Mouse (Mus musculus) midbrain, embryonic 16.5 days (tissue): ENCODE data around the gene Fbxo9. TPM values are rescaled to one million over a fixed set of nuclear protein-coding genes. Genes with fewer than 3 reads are reported as not detected.

Source experiments
- ATAC-seq: fragments of 200-750 bp; cut with Nextera tagmentation; 2 replicates; pipeline ENCODE4 v1.8.0; 2017; ENCODE audit warnings: moderate TSS enrichment
- H3K27ac ChIP-seq: fragments of 300-500 bp; sonication (generic); 2 replicates; pipeline ENCODE4 v1.5.1; 2014; ENCODE audit warnings: mild to moderate bottlenecking, low read length, mixed read lengths
- H3K27me3 ChIP-seq: fragments of 300-500 bp; sonication (generic); 2 replicates; pipeline ENCODE4 v1.6.1; 2014; ENCODE audit warnings: low read depth, low read length, mixed read lengths; ENCODE audit not compliant: control insufficient read depth, insufficient read depth
- H3K36me3 ChIP-seq: fragments of 300-500 bp; sonication (generic); 2 replicates; pipeline ENCODE4 v1.6.1; 2014; ENCODE audit warnings: mild to moderate bottlenecking, low read length, moderate library complexity, mixed read lengths; ENCODE audit not compliant: control insufficient read depth, insufficient read depth
- H3K4me1 ChIP-seq: fragments of 300-500 bp; sonication (generic); 2 replicates; pipeline ENCODE4 v1.6.1; 2014; ENCODE audit warnings: mild to moderate bottlenecking, low read length, mixed read lengths; ENCODE audit not compliant: control insufficient read depth, insufficient read depth
- H3K4me2 ChIP-seq: fragments of 300-500 bp; sonication (generic); 2 replicates; pipeline ENCODE4 v1.6.1; 2014; ENCODE audit warnings: mild to moderate bottlenecking, low read length, mixed read lengths
- H3K4me3 ChIP-seq: fragments of 300-500 bp; sonication (generic); 2 replicates; pipeline ENCODE4 v1.5.1; 2014; ENCODE audit warnings: low read depth, mild to moderate bottlenecking, low read length, moderate library complexity, mixed read lengths
- H3K9ac ChIP-seq: fragments of 300-500 bp; sonication (generic); 2 replicates; pipeline ENCODE4 v1.6.1; 2014; ENCODE audit warnings: low read depth, low read length, mixed read lengths
- H3K9me3 ChIP-seq: fragments of 300-500 bp; sonication (generic); replicated peaks from 2 replicates; pipeline ENCODE4 v1.6.1; 2014; ENCODE audit warnings: mild to moderate bottlenecking, low read length, mixed read lengths; ENCODE audit not compliant: control insufficient read depth, poor library complexity, severe bottlenecking
- WGBS: fragments of 180-500 bp; shearing (Covaris S2); extraction: QIAGEN DNeasy Blood & Tissue Kit; methylation state at CpG from one replicate; pipeline ENCODE4 v1.1.7; 2014; 5-methylcytosine and 5-hydroxymethylcytosine counted together
- polyA plus RNA-seq: library from polyadenylated mRNA; unstranded; fragments of >200 nt; fragmentation: Nextera tagmentation; extraction: Ambion mirVana; gene quantifications from 2 replicates; pipeline ENCODE4 v1.2.1, GENCODE M21; 2015

The Fbxo9 gene
- polyA plus RNA-seq, 1 experiment from 2014 or later: 81.0 TPM

GRCm38 (mm10) chr9:78113538-78113885, 4.6 kb upstream of the Fbxo9 start:
- peak overlapping the region; percentile 98 for H3K27ac ChIP-seq
- H3K4me3 ChIP-seq: peak overlapping the region; percentile 98
- H3K4me1 ChIP-seq: peaks cover 24% of the 10 kb centered on the region
- H3K9ac ChIP-seq: peak overlapping the region; percentile 99
- no peaks in the 10 kb centered on the region for H3K36me3 ChIP-seq
- peak; percentile 23 for ATAC-seq
- H3K9me3 ChIP-seq: no peaks in the 10 kb centered on the region
- H3K4me2 ChIP-seq: peak overlapping the region; percentile 78
- WGBS: 0% methylated on average over 14 of the region's 14 CpGs
- H3K27me3 ChIP-seq: no peaks in the 10 kb centered on the region

GRCm38 (mm10) chr9:78112770-78113537, 4.1 kb upstream of the Fbxo9 start:
- Histone ChIP-seq H3K27me3 (no peaks in the 10 kb centered on the region), H3K9ac (peak overlapping the region; percentile 99), H3K27ac (peak overlapping the region; percentile 98), H3K4me2 (peak overlapping the region; percentile 78), H3K9me3 (no peaks in the 10 kb centered on the region), H3K4me3 (peak overlapping the region; percentile 98), H3K4me1 (peaks cover 24% of the 10 kb centered on the region), H3K36me3 (no peaks in the 10 kb centered on the region)
- peak; percentile 79 for ATAC-seq
- WGBS: 2% methylated on average over 46 of the region's 47 CpGs

- H3K4me3 ChIP-seq: no peak overlapping the region
- no peak overlapping the region for H3K4me2 ChIP-seq
- no peak for ATAC-seq
- peaks cover 34% of the 10 kb centered on the region for H3K4me1 ChIP-seq
- H3K9me3 ChIP-seq: no peaks in the 10 kb centered on the region
- H3K9ac ChIP-seq: no peak overlapping the region
- H3K27me3 ChIP-seq: no peaks in the 10 kb centered on the region
- H3K27ac ChIP-seq: no peak overlapping the region
- 94% methylated on average over 2 of the region's 2 CpGs for WGBS
- H3K36me3 ChIP-seq: no peaks in the 10 kb centered on the region
Measured at GRCm38 (mm10) chr9:78111456-78111855, 2.6 kb upstream of the Fbxo9 start.

GRCm38 (mm10) chr9:78109656-78110055, 791 bp upstream of the Fbxo9 start:
- no peak overlapping the region for H3K27ac ChIP-seq
- peak overlapping the region; percentile 91 for H3K4me2 ChIP-seq
- H3K27me3 ChIP-seq: no peaks in the 10 kb centered on the region
- peaks cover 23% of the 10 kb centered on the region for H3K4me1 ChIP-seq
- H3K9ac ChIP-seq: no peak overlapping the region
- ATAC-seq: no peak
- 47% methylated on average over 5 of the region's 5 CpGs for WGBS
- no peaks in the 10 kb centered on the region for H3K36me3 ChIP-seq
- peak overlapping the region; percentile 85 for H3K4me3 ChIP-seq
- H3K9me3 ChIP-seq: no peaks in the 10 kb centered on the region

- peak; percentile 85 for ATAC-seq
- Histone ChIP-seq H3K4me2 (peak overlapping the region; percentile 91), H3K9ac (peak overlapping the region; percentile 78), H3K4me3 (peak overlapping the region; percentile 85), H3K27ac (peak overlapping the region; percentile 91), H3K4me1 (peaks cover 15% of the 10 kb centered on the region), H3K27me3 (no peaks in the 10 kb centered on the region), H3K36me3 (no peaks in the 10 kb centered on the region), H3K9me3 (no peaks in the 10 kb centered on the region)
- under 1% methylated on average over 81 of the region's 88 CpGs for WGBS
Measured at GRCm38 (mm10) chr9:78107912-78108795, 711 bp downstream of the Fbxo9 start.

- 20% methylated on average over 6 of the region's 6 CpGs for WGBS
Measured at GRCm38 (mm10) chr9:78107582-78107911, 1.3 kb downstream of the Fbxo9 start.

GRCm38 (mm10) chr9:78106821-78107220, 2.0 kb downstream of the Fbxo9 start:
- no peak overlapping the region for H3K27ac ChIP-seq
- no peaks in the 10 kb centered on the region for H3K36me3 ChIP-seq
- H3K4me2 ChIP-seq: no peak overlapping the region
- ATAC-seq: no peak
- no peaks in the 10 kb centered on the region for H3K9me3 ChIP-seq
- H3K27me3 ChIP-seq: no peaks in the 10 kb centered on the region
- WGBS: 80% methylated on average over 4 of the region's 4 CpGs
- H3K9ac ChIP-seq: no peak overlapping the region
- no peak overlapping the region for H3K4me3 ChIP-seq
- H3K4me1 ChIP-seq: peaks cover 12% of the 10 kb centered on the region

More at GRCm38 (mm10) chr9:78107582-78107911, 1.3 kb downstream of the Fbxo9 start:
- H3K4me1 ChIP-seq: peaks cover 13% of the 10 kb centered on the region
- H3K36me3 ChIP-seq: no peaks in the 10 kb centered on the region
- H3K9ac ChIP-seq: peak overlapping the region; percentile 78
- no peak overlapping the region; the same call in 1 of the 2 replicates for H3K27ac ChIP-seq
- H3K27me3 ChIP-seq: no peaks in the 10 kb centered on the region
- peak overlapping the region; percentile 91 for H3K4me2 ChIP-seq
- H3K9me3 ChIP-seq: no peaks in the 10 kb centered on the region
- peak overlapping the region; percentile 85 for H3K4me3 ChIP-seq
- no peak for ATAC-seq

GRCm38 (mm10) chr9:78105501-78105932, 3.3 kb downstream of the Fbxo9 start:
- no peak overlapping the region for H3K4me3 ChIP-seq
- no peaks in the 10 kb centered on the region for H3K27me3 ChIP-seq
- no peaks in the 10 kb centered on the region for H3K9me3 ChIP-seq
- H3K27ac ChIP-seq: no peak overlapping the region
- H3K9ac ChIP-seq: no peak overlapping the region
- no peak overlapping the region for H3K4me2 ChIP-seq
- 92% methylated on average over 6 of the region's 6 CpGs for WGBS
- H3K36me3 ChIP-seq: peaks cover 4% of the 10 kb centered on the region; the same call in 1 of the 2 replicates
- no peak for ATAC-seq
- H3K4me1 ChIP-seq: peaks cover 12% of the 10 kb centered on the region

- no peak overlapping the region for H3K9ac ChIP-seq
- WGBS: 96% methylated on average over 6 of the region's 6 CpGs
Measured at GRCm38 (mm10) chr9:78104973-78105372, 3.9 kb downstream of the Fbxo9 start.

More at GRCm38 (mm10) chr9:78104973-78105372, 3.9 kb downstream of the Fbxo9 start:
- Histone ChIP-seq H3K36me3 (peaks cover 4% of the 10 kb centered on the region; the same call in 1 of the 2 replicates), H3K9me3 (no peaks in the 10 kb centered on the region), H3K4me2 (no peak overlapping the region), H3K4me1 (peaks cover 12% of the 10 kb centered on the region), H3K4me3 (no peak overlapping the region), H3K27ac (no peak overlapping the region), H3K27me3 (no peaks in the 10 kb centered on the region)
- no peak for ATAC-seq
